Mouse (Mus musculus): Measurements from ENCODE around the gene Tmem117. TPM values are rescaled to one million over a fixed set of nuclear protein-coding genes. Genes with fewer than 3 reads are reported as not detected.

Tmem117 gene
- polyA plus RNA-seq, 1 experiment from 2014 or later = 3.1 TPM

DNA sequence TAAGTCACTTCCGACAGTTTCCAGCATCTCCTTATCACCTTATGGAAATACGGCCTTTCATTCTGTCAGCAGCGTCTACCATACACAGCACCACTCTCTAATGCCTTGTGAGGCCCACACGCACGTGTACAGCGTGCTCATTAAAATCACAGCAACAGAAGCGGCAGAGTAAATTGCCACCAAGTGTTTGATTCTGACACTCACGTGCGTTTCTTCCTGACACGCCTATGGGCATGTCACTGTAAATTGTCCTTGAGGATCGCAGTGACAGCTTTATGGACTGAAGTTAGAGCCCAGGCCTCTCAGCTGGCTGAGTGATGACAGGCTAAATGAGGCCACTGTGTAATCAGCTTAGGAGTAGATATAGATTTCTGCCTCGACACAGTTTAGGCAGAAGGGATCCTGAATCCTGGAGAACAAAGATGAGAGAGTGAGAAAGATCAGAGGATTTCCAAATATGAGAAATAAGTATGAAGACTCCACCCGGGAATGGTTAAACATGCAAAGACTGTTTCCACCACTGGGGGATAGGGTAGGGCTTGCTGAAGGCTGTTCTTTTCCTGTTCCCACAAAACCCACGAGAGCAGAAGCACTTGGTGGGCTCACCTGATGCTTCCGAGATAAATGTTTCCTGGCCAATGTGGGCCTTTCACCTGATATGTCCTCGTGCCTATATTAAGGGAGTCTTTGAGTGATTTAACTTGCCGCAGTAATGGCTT, 174.8 kb downstream of the Tmem117 start:
- 37% methylated on average over 17 of the region's 17 CpGs for WGBS
- ATAC-seq (ENCODE audit: insufficient read depth, low FRiP score, low TSS enrichment) = peak; percentile 67; the same call in 1 of the 2 replicates
- no peak overlapping the region for H3K4me3 ChIP-seq (ENCODE audit: low read depth, low read length)
- DNase-seq (ENCODE audit: low spot score) = no peak
- H3K4me2 ChIP-seq (ENCODE audit: low read depth) = no peak overlapping the region
- no peaks in the 10 kb centered on the region for H3K36me3 ChIP-seq (ENCODE audit: control insufficient read depth, insufficient read depth, low read length)
- H3K27me3 ChIP-seq (ENCODE audit: control insufficient read depth, insufficient read depth, low read length) = no peaks in the 10 kb centered on the region
- H3K9me3 ChIP-seq (ENCODE audit: control insufficient read depth, low read length) = no peaks in the 10 kb centered on the region
- H3K27ac ChIP-seq (ENCODE audit: low read depth, low read length) = no peak overlapping the region
- H3K9ac ChIP-seq (ENCODE audit: low read length) = no peak overlapping the region
- peaks cover 7% of the 10 kb centered on the region; the same call in 1 of the 2 replicates for H3K4me1 ChIP-seq (ENCODE audit: control insufficient read depth, insufficient read depth, low read length)

GRCm38 (mm10) chr15:94806005-94806404, 177.0 kb downstream of the Tmem117 start:
- ATAC-seq (ENCODE audit: insufficient read depth, low FRiP score, low TSS enrichment) (no peak), DNase-seq (ENCODE audit: low spot score) (no peak)
- Histone ChIP-seq H3K9ac (ENCODE audit: low read length) (no peak overlapping the region), H3K4me2 (ENCODE audit: low read depth) (no peak overlapping the region), H3K4me1 (ENCODE audit: control insufficient read depth, insufficient read depth, low read length) (0 out of 2 replicates have a peak, but pooled peaks cover 5% of the 10 kb centered on the region), H3K27ac (ENCODE audit: low read depth, low read length) (no peak overlapping the region), H3K9me3 (ENCODE audit: control insufficient read depth, low read length) (no peaks in the 10 kb centered on the region), H3K36me3 (ENCODE audit: control insufficient read depth, insufficient read depth, low read length) (no peaks in the 10 kb centered on the region), H3K27me3 (ENCODE audit: control insufficient read depth, insufficient read depth, low read length) (no peaks in the 10 kb centered on the region), H3K4me3 (ENCODE audit: low read depth, low read length) (no peak overlapping the region)
- 83% methylated on average over 3 of the region's 3 CpGs for WGBS

DNA sequence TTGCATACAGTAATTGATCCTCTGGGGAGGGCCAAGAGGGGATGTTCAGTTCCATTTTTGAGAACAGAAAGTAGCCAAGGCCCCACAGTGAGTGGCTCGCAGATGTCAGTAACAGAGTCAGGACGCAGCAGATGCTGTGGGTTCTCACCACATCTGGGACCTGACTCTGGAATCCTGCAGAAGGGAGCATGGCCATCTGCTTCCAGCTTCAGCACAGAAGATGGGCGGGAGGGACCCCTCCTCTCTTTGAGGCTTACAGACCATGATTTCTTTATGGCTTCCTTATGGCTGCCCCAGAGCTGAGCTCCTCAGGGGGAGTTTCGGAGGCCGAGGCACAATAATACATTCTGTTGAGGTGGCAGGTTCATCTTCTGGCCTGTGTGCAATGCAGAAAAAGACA, 182.5 kb downstream of the Tmem117 start:
- Histone ChIP-seq H3K4me1 (ENCODE audit: control insufficient read depth, insufficient read depth, low read length) (no peaks in the 10 kb centered on the region), H3K4me3 (ENCODE audit: low read depth, low read length) (no peak overlapping the region), H3K27me3 (ENCODE audit: control insufficient read depth, insufficient read depth, low read length) (no peaks in the 10 kb centered on the region), H3K36me3 (ENCODE audit: control insufficient read depth, insufficient read depth, low read length) (no peaks in the 10 kb centered on the region), H3K27ac (ENCODE audit: low read depth, low read length) (no peak overlapping the region), H3K9me3 (ENCODE audit: control insufficient read depth, low read length) (no peaks in the 10 kb centered on the region), H3K9ac (ENCODE audit: low read length) (no peak overlapping the region), H3K4me2 (ENCODE audit: low read depth) (no peak overlapping the region)
- ATAC-seq (ENCODE audit: insufficient read depth, low FRiP score, low TSS enrichment) (peak; percentile 31; the same call in 1 of the 2 replicates), DNase-seq (ENCODE audit: low spot score) (peak; percentile 18)
- WGBS = 20% methylated on average over 5 of the region's 5 CpGs

- ATAC-seq (ENCODE audit: insufficient read depth, low FRiP score, low TSS enrichment) (no peak), DNase-seq (ENCODE audit: low spot score) (no peak)
- Histone ChIP-seq H3K27ac (ENCODE audit: low read depth, low read length) (no peak overlapping the region), H3K4me1 (ENCODE audit: control insufficient read depth, insufficient read depth, low read length) (no peaks in the 10 kb centered on the region), H3K9ac (ENCODE audit: low read length) (no peak overlapping the region), H3K36me3 (ENCODE audit: control insufficient read depth, insufficient read depth, low read length) (no peaks in the 10 kb centered on the region), H3K9me3 (ENCODE audit: control insufficient read depth, low read length) (no peaks in the 10 kb centered on the region), H3K4me2 (ENCODE audit: low read depth) (no peak overlapping the region), H3K4me3 (ENCODE audit: low read depth, low read length) (no peak overlapping the region), H3K27me3 (ENCODE audit: control insufficient read depth, insufficient read depth, low read length) (no peaks in the 10 kb centered on the region)
- WGBS = 91% methylated on average over 15 of the region's 15 CpGs
Measured at GRCm38 (mm10) chr15:94814213-94815100, 185.4 kb downstream of the Tmem117 start.

DNA sequence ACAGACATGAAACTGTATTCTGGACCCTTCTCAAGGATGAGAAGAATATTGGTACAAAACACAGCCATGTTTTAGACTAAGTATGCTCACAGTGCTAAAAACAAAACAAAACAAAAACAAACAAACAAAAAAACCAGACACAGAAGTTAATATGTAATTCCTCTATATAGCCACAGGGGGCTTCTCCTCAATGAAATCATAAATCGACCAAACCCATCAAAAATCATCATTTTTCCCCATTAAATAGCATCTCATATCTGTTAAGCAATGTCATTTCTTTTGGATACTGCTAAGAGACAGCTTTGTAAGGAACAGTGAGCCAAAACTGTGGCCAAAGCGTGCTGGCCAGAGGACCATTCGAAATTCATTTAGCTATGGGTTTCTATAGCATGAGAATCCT, 206.6 kb downstream of the Tmem117 start:
- Histone ChIP-seq H3K4me1 (ENCODE audit: control insufficient read depth, insufficient read depth, low read length) (no peaks in the 10 kb centered on the region), H3K27ac (ENCODE audit: low read depth, low read length) (no peak overlapping the region), H3K36me3 (ENCODE audit: control insufficient read depth, insufficient read depth, low read length) (no peaks in the 10 kb centered on the region), H3K9me3 (ENCODE audit: control insufficient read depth, low read length) (no peaks in the 10 kb centered on the region), H3K9ac (ENCODE audit: low read length) (no peak overlapping the region), H3K4me3 (ENCODE audit: low read depth, low read length) (no peak overlapping the region), H3K27me3 (ENCODE audit: control insufficient read depth, insufficient read depth, low read length) (no peaks in the 10 kb centered on the region), H3K4me2 (ENCODE audit: low read depth) (no peak overlapping the region)
- WGBS = 90% methylated on average over 3 of the region's 3 CpGs
- DNase-seq (ENCODE audit: low spot score) (no peak), ATAC-seq (ENCODE audit: insufficient read depth, low FRiP score, low TSS enrichment) (no peak)

GRCm38 (mm10) chr15:94838646-94839045, 209.6 kb downstream of the Tmem117 start:
- Histone ChIP-seq H3K9ac (ENCODE audit: low read length) (no peak overlapping the region), H3K4me1 (ENCODE audit: control insufficient read depth, insufficient read depth, low read length) (no peaks in the 10 kb centered on the region), H3K27me3 (ENCODE audit: control insufficient read depth, insufficient read depth, low read length) (no peaks in the 10 kb centered on the region), H3K27ac (ENCODE audit: low read depth, low read length) (no peak overlapping the region), H3K9me3 (ENCODE audit: control insufficient read depth, low read length) (no peaks in the 10 kb centered on the region), H3K4me2 (ENCODE audit: low read depth) (no peak overlapping the region), H3K4me3 (ENCODE audit: low read depth, low read length) (no peak overlapping the region), H3K36me3 (ENCODE audit: control insufficient read depth, insufficient read depth, low read length) (no peaks in the 10 kb centered on the region)
- ATAC-seq (ENCODE audit: insufficient read depth, low FRiP score, low TSS enrichment) (no peak), DNase-seq (ENCODE audit: low spot score) (no peak)
- WGBS = 91% methylated on average over 4 of the region's 4 CpGs

DNA sequence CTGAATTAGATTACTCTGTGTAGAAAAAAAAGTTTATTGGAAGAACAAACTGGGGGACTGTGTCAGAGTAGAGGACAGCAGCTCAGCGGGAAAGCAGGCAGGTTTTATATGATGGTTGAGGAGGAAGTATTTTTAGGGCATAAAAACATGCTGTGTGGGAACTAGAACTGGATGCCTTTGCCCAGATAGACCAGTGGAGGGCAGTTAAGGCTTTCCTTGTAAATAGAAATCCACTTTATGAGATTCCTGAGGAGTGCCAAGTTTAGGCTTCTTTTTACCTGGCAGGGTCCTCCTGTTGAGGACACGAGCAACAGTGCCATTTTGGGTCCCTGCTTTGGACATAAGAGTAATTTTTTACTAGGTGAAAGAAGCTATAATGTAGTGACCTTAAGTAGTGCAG, 218.5 kb downstream of the Tmem117 start:
- no peaks in the 10 kb centered on the region for H3K4me1 ChIP-seq (ENCODE audit: control insufficient read depth, insufficient read depth, low read length)
- no peaks in the 10 kb centered on the region for H3K27me3 ChIP-seq (ENCODE audit: control insufficient read depth, insufficient read depth, low read length)
- WGBS = 78% methylated on average over 2 of the region's 2 CpGs
- H3K4me3 ChIP-seq (ENCODE audit: low read depth, low read length) = no peak overlapping the region
- H3K27ac ChIP-seq (ENCODE audit: low read depth, low read length) = no peak overlapping the region
- no peak for DNase-seq (ENCODE audit: low spot score)
- no peaks in the 10 kb centered on the region for H3K36me3 ChIP-seq (ENCODE audit: control insufficient read depth, insufficient read depth, low read length)
- H3K9ac ChIP-seq (ENCODE audit: low read length) = no peak overlapping the region
- no peak overlapping the region for H3K4me2 ChIP-seq (ENCODE audit: low read depth)
- no peaks in the 10 kb centered on the region for H3K9me3 ChIP-seq (ENCODE audit: control insufficient read depth, low read length)
- ATAC-seq (ENCODE audit: insufficient read depth, low FRiP score, low TSS enrichment) = no peak

DNA sequence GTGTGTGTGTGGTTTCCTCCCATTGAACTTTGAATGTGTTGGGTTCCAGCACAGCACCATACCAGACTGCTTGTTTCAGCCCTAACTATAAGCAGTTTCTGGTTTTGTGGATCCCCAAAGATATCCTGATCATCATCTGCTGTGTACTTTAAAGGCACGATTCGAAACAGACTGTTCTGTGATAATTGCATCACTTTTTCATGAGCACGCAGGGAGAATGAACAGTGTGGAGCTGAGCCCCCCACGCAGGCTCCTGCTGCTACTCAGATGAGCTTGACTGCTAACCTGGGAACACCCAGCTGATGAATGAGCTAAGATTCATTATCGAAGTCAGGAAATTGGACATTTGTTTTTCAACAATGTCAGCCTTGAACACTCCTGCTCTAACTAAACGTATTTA, 230.6 kb downstream of the Tmem117 start:
- WGBS = 87% methylated on average over 6 of the region's 6 CpGs
- Histone ChIP-seq H3K27me3 (ENCODE audit: control insufficient read depth, insufficient read depth, low read length) (no peaks in the 10 kb centered on the region), H3K27ac (ENCODE audit: low read depth, low read length) (no peak overlapping the region), H3K9me3 (ENCODE audit: control insufficient read depth, low read length) (no peaks in the 10 kb centered on the region), H3K4me1 (ENCODE audit: control insufficient read depth, insufficient read depth, low read length) (no peaks in the 10 kb centered on the region), H3K9ac (ENCODE audit: low read length) (no peak overlapping the region), H3K4me3 (ENCODE audit: low read depth, low read length) (no peak overlapping the region), H3K36me3 (ENCODE audit: control insufficient read depth, insufficient read depth, low read length) (no peaks in the 10 kb centered on the region), H3K4me2 (ENCODE audit: low read depth) (no peak overlapping the region)
- no peak for DNase-seq (ENCODE audit: low spot score)
- ATAC-seq (ENCODE audit: insufficient read depth, low FRiP score, low TSS enrichment) = no peak
